Mouse (Mus musculus) stomach, postnatal 0 days (tissue): ENCODE measurements around the gene Aagab.

Experiments
- CTCF ChIP-seq: IDR thresholded peaks from 2 replicates; pipeline ENCODE4 v1.5.1; 2016; ENCODE audit warnings: antibody characterized with exemption, low read depth, mild to moderate bottlenecking, moderate library complexity
- EP300 ChIP-seq: optimal IDR thresholded peaks from 2 replicates; pipeline ENCODE3; 2016; ENCODE audit warnings: antibody characterized with exemption

DNA sequence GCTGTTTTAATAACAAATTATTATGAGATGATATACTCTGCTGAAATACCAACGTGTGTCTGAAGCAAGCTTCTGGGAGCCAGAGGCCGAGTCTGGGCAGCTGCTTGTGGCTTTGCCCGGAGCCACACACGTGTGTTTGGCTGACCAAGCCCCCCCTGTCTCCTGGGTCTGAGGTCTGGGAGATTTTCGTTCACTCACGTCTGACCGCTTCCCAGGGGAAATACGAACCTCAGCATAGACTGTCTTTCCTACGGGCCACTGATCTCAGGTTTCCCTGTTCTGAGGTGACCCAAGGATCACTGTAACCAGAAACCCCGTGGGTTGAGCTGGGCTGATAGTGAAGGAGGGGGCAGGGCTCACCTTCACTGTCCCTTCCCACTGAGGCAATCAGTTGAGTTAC lies 60.8 kb downstream of the Aagab start:
- TF ChIP-seq CTCF (no peak), EP300 (no peak)
